Mouse (Mus musculus): ENCODE results near the gene Zfp446. TPM values are rescaled to one million over a fixed set of nuclear protein-coding genes. Genes with fewer than 3 reads are reported as not detected.

Zfp446 gene
- polyA plus RNA-seq (2012; rRNA removed): 2.1 and 2.4 TPM in 2 replicates

GRCm38 (mm10) chr7:12977682-12978389 is at the start of gene Zfp446:
Gene Zfp446, plus strand, starts transcription at chr7:12977848.

GRCm38 (mm10) chr7:12965678-12966091 is 12.0 kb upstream of the Zfp446 start, which contains the start of gene Zfp324:
Gene Zfp324, plus strand, starts transcription at chr7:12965838.

GRCm38 (mm10) chr7:12998053-12998452 is 20.4 kb downstream of the Zfp446 start, which contains the start of gene Slc27a5:
Gene Slc27a5, minus strand, starts transcription at chr7:12998192.

GRCm38 (mm10) chr7:12998851-12999250 is 21.2 kb downstream of the Zfp446 start, which contains the start of gene Trim28:
Gene Trim28, plus strand, starts transcription at chr7:12999114.

GRCm38 (mm10) chr7:13010005-13010908 is 32.6 kb downstream of the Zfp446 start, which contains the start of gene Zbtb45:
Gene Zbtb45, minus strand, starts transcription at chr7:13010034.

GRCm38 (mm10) chr7:13034148-13034977 is 56.7 kb downstream of the Zfp446 start, which contains the start of gene Chmp2a:
Gene Chmp2a, minus strand, starts transcription at chr7:13034807.

Other genes starting within 250 kb of the Zfp446 start
- gene Vmn2r56, start 242.8 kb upstream of the Zfp446 start, polyA plus RNA-seq (2012; rRNA removed): not detected in 2 replicates
- gene Zscan18, start 174.2 kb upstream of the Zfp446 start, polyA plus RNA-seq (2012; rRNA removed): 0.37 and 0.47 TPM in 2 replicates
- gene Zfp329, start 159.0 kb upstream of the Zfp446 start, polyA plus RNA-seq (2012; rRNA removed): 2.8 and 3.1 TPM in 2 replicates
- 3.9 and 4.9 TPM in 2 replicates for gene Zfp110, start 143.1 kb upstream of the Zfp446 start, polyA plus RNA-seq (2012; rRNA removed)
- gene Zfp128, start 96.7 kb upstream of the Zfp446 start, polyA plus RNA-seq (2012; rRNA removed): 0.53 and 0.68 TPM in 2 replicates
- 3.1 and 3.7 TPM in 2 replicates for gene Zscan22, start 80.0 kb upstream of the Zfp446 start, polyA plus RNA-seq (2012; rRNA removed)
- 1,643 and 1,838 TPM in 2 replicates for gene Rps5, start 55.6 kb upstream of the Zfp446 start, polyA plus RNA-seq (2012; rRNA removed)
- 0.42 and 0.56 TPM in 2 replicates for gene Rnf225, start 50.4 kb upstream of the Zfp446 start, polyA plus RNA-seq (2012; rRNA removed)
- gene Zfp324, start 12.0 kb upstream of the Zfp446 start, polyA plus RNA-seq (2012; rRNA removed): 1.6 and 1.7 TPM in 2 replicates
- gene Slc27a5, start 20.3 kb downstream of the Zfp446 start, polyA plus RNA-seq (2012; rRNA removed): 4.0 and 4.9 TPM in 2 replicates
- gene Trim28, start 21.3 kb downstream of the Zfp446 start, polyA plus RNA-seq (2012; rRNA removed): 116 and 134 TPM in 2 replicates
- gene Zbtb45, start 32.2 kb downstream of the Zfp446 start, polyA plus RNA-seq (2012; rRNA removed): 7.9 and 10.2 TPM in 2 replicates
- 106 and 108 TPM in 2 replicates for gene Chmp2a, start 57.0 kb downstream of the Zfp446 start, polyA plus RNA-seq (2012; rRNA removed)
- gene Ube2m, start 60.4 kb downstream of the Zfp446 start, polyA plus RNA-seq (2012; rRNA removed): 95.1 and 109 TPM in 2 replicates
- gene Mzf1, start 76.9 kb downstream of the Zfp446 start, polyA plus RNA-seq (2012; rRNA removed): 0.50 and 0.62 TPM in 2 replicates
- not detected in 2 replicates for gene Vmn1r85, start 117.3 kb downstream of the Zfp446 start, polyA plus RNA-seq (2012; rRNA removed)
- gene Vmn1r86, start 142.1 kb downstream of the Zfp446 start, polyA plus RNA-seq (2012; rRNA removed): not detected in 2 replicates
- not detected in 2 replicates for gene Vmn1r87, start 162.3 kb downstream of the Zfp446 start, polyA plus RNA-seq (2012; rRNA removed)
- gene Vmn1r88, start 181.7 kb downstream of the Zfp446 start, polyA plus RNA-seq (2012; rRNA removed): under 0.01 TPM in 1 of 2 replicates, not detected in the other
- gene Vmn1r89, start 235.2 kb downstream of the Zfp446 start, polyA plus RNA-seq (2012; rRNA removed): not detected in 2 replicates